Mouse (Mus musculus) small intestine, adult 2 months (tissue): Measurements from ENCODE around the gene Zfp445. TPM values are rescaled to one million over a fixed set of nuclear protein-coding genes. Genes with fewer than 3 reads are reported as not detected.

Experiments used
- H3K27ac ChIP-seq: fragments of 200-500 bp; 2 replicates; pipeline ENCODE4 v1.5.1; 2012; ENCODE audit warnings: low read depth, low read length, control low read depth, inconsistent platforms; ENCODE audit not compliant: insufficient read depth
- H3K27me3 ChIP-seq: fragments of 200-500 bp; 2 replicates; pipeline ENCODE4 v1.6.1; 2012; ENCODE audit warnings: mild to moderate bottlenecking, moderate library complexity, low read length, inconsistent platforms; ENCODE audit not compliant: control insufficient read depth, insufficient read depth
- H3K36me3 ChIP-seq: fragments of 200-500 bp; 2 replicates; pipeline ENCODE4 v1.6.1; 2012; ENCODE audit warnings: mild to moderate bottlenecking, low read length, control low read depth, inconsistent platforms; ENCODE audit not compliant: control insufficient read depth, insufficient read depth
- H3K4me1 ChIP-seq: fragments of 200-500 bp; 2 replicates; pipeline ENCODE4 v1.6.1; 2012; ENCODE audit warnings: low read length, inconsistent platforms, mixed read lengths; ENCODE audit not compliant: control insufficient read depth, insufficient read depth, insufficient read length
- H3K4me3 ChIP-seq: fragments of 200-500 bp; 2 replicates; pipeline ENCODE4 v1.5.1; 2012; ENCODE audit warnings: low read depth, mild to moderate bottlenecking, control low read depth, inconsistent platforms, low read length, moderate library complexity
- CTCF ChIP-seq: fragments of 200-500 bp; IDR thresholded peaks from 2 replicates; pipeline ENCODE4 v1.5.1; 2012; ENCODE audit warnings: low read depth, mild to moderate bottlenecking, control low read depth, inconsistent platforms, low read length, moderate library complexity, mixed read lengths; ENCODE audit not compliant: insufficient replicate concordance, insufficient read length; ENCODE audit errors: extremely low read depth
- POLR2A ChIP-seq: fragments of 200-500 bp; IDR thresholded peaks from 2 replicates; pipeline ENCODE4 v1.6.1; 2012; ENCODE audit warnings: low read depth, mild to moderate bottlenecking, control low read depth, inconsistent platforms, low read length, moderate library complexity
- WGBS: fragments of 180-500 bp; shearing (Covaris S2); methylation state at CpG from one replicate; pipeline ENCODE4 v1.1.7; 2018; 5-methylcytosine and 5-hydroxymethylcytosine counted together
- polyA plus RNA-seq: library from polyadenylated mRNA; depleted of rRNA; stranded (reverse); fragments of >200 nt; gene quantifications from 2 replicates; pipeline ENCODE4 v1.2.3, GENCODE M21; 2012; rRNA removed

The Zfp445 gene
- polyA plus RNA-seq, 1 experiment, result 9.2 TPM

GRCm38 (mm10) chr9:122814775-122815174 is 51.0 kb downstream of the Zfp445 start:
- WGBS, result 61% methylated on average over 2 of the region's 2 CpGs
- H3K27me3 ChIP-seq, result no peaks in the 10 kb centered on the region
- no peak overlapping the region for H3K27ac ChIP-seq
- H3K4me1 ChIP-seq, result peaks cover 2% of the 10 kb centered on the region; the same call in 1 of the 2 replicates
- H3K36me3 ChIP-seq, result peaks cover 19% of the 10 kb centered on the region
- no peak overlapping the region for H3K4me3 ChIP-seq
- TF ChIP-seq POLR2A (no peak), CTCF (no peak)

GRCm38 (mm10) chr9:122812386-122812785 is 53.4 kb downstream of the Zfp445 start:
- TF ChIP-seq CTCF (no peak), POLR2A (no peak)
- 84% methylated on average over 5 of the region's 5 CpGs for WGBS
- Histone ChIP-seq H3K27me3 (no peaks in the 10 kb centered on the region), H3K36me3 (peaks cover 12% of the 10 kb centered on the region), H3K4me1 (peaks cover 2% of the 10 kb centered on the region; the same call in 1 of the 2 replicates), H3K27ac (no peak overlapping the region), H3K4me3 (no peak overlapping the region)

DNA sequence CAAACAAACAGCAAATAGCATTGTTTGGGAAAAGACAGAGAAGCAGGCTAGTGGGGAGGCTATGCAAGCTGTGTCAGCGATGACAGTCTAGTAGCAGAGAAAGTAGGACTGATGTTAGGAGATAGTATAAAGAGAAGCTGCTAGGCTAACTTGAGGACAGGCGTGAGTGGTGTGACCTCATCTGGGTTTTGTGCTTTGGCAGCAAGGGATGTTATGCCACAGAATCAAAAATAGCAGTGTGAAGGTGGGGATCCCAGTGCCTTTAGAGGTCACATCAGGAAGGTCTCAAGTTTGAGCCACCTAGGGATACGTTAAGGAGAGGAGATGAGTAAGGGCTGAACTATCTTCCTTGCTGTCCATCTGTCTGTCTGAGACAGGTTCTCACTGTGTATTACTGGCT is 55.6 kb downstream of the Zfp445 start:
- H3K27me3 ChIP-seq, result no peaks in the 10 kb centered on the region
- 91% methylated on average over 3 of the region's 3 CpGs for WGBS
- no peaks in the 10 kb centered on the region; the same call in 1 of the 2 replicates for H3K4me1 ChIP-seq
- H3K36me3 ChIP-seq, result peaks cover 8% of the 10 kb centered on the region
- no peak overlapping the region for H3K27ac ChIP-seq
- no peak for TF ChIP-seq POLR2A
- TF ChIP-seq CTCF, result no peak
- no peak overlapping the region for H3K4me3 ChIP-seq

DNA sequence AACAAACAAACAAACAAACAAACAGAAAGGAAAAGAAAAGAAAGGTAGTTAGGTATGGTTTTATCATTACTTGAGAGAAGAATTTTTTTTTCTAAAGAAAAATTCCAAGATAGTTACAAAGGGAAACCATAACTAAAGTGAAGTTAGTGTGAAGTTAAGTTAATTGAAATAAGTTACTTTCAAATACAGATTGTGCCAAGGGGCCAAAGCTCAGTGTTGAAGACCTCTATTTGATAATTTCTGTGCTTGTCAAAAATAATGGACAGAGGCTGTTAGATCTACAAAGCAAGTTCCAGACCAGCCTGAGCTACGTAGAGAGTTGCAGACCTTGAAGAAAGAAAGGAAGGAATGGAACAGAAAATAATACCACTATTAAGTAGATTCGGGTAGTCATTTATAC is 58.6 kb downstream of the Zfp445 start:
- no peaks in the 10 kb centered on the region for H3K27me3 ChIP-seq
- 94% methylated on average over 2 of the region's 2 CpGs for WGBS
- H3K4me3 ChIP-seq, result no peak overlapping the region
- H3K36me3 ChIP-seq, result peaks cover 2% of the 10 kb centered on the region
- no peaks in the 10 kb centered on the region for H3K4me1 ChIP-seq
- no peak for TF ChIP-seq POLR2A
- TF ChIP-seq CTCF, result no peak
- no peak overlapping the region for H3K27ac ChIP-seq

GRCm38 (mm10) chr9:122805845-122806341 is 59.9 kb downstream of the Zfp445 start:
- Histone ChIP-seq H3K27me3 (no peaks in the 10 kb centered on the region), H3K4me1 (no peaks in the 10 kb centered on the region), H3K27ac (peak overlapping the region; percentile 89), H3K4me3 (peak overlapping the region; percentile 75), H3K36me3 (no peaks in the 10 kb centered on the region)
- TF ChIP-seq CTCF (no peak), POLR2A (0 out of 2 replicates have a peak, but pooled peaks have one; percentile 24)
- WGBS, result 8% methylated on average over 10 of the region's 10 CpGs

- Histone ChIP-seq H3K27ac (peak within 1 kb of the TSS; percentile 89), H3K4me1 (no peaks in the 10 kb centered on the region), H3K27me3 (no peaks in the 10 kb centered on the region), H3K4me3 (peak within 1 kb of the TSS; percentile 75), H3K36me3 (no peaks in the 10 kb centered on the region)
- TF ChIP-seq CTCF, result no peak
- peak; percentile 71 for TF ChIP-seq POLR2A
- WGBS, result 3% methylated on average over 42 of the region's 42 CpGs
Observed at GRCm38 (mm10) chr9:122805053-122805844, 60.6 kb downstream of the Zfp445 start, which contains the start of gene Tcaim. Tcaim (plus strand) TSS chr9:122805539.

Other genes starting within 250 kb of the Zfp445 start
- not detected in 2 replicates for gene Topaz1, start 118.7 kb downstream of the Zfp445 start, polyA plus RNA-seq
- 0.42 and 0.79 TPM in 2 replicates for gene Tcaim, start 60.5 kb downstream of the Zfp445 start, polyA plus RNA-seq
- not detected in 2 replicates for gene Gm35549, start 22.0 kb downstream of the Zfp445 start, polyA plus RNA-seq
- 1.0 and 1.9 TPM in 2 replicates for gene Zkscan7, start 19.7 kb upstream of the Zfp445 start, polyA plus RNA-seq
- gene Zfp105, start 57.1 kb upstream of the Zfp445 start, polyA plus RNA-seq, result 0.19 and 0.46 TPM in 2 replicates
- 0.22 and 1.5 TPM in 2 replicates for gene 1110059G10Rik, start 85.0 kb upstream of the Zfp445 start, polyA plus RNA-seq
- 1.4 and 2.6 TPM in 2 replicates for gene Kif15, start 85.0 kb upstream of the Zfp445 start, polyA plus RNA-seq
- 7.1 and 7.6 TPM in 2 replicates for gene Tmem42, start 155.3 kb upstream of the Zfp445 start, polyA plus RNA-seq
- not detected in 2 replicates for gene Tgm4, start 168.7 kb upstream of the Zfp445 start, polyA plus RNA-seq
- gene Zdhhc3, start 247.2 kb upstream of the Zfp445 start, polyA plus RNA-seq, result 123 and 320 TPM in 2 replicates
- 8.6 and 14.6 TPM in 2 replicates for gene Exosc7, start 247.2 kb upstream of the Zfp445 start, polyA plus RNA-seq